Mouse (Mus musculus) heart, embryonic 15.5 days (tissue): ENCODE data around the gene Spocd1. TPM values are rescaled to one million over a fixed set of nuclear protein-coding genes. Genes with fewer than 3 reads are reported as not detected.

ENCODE experiments used
- ATAC-seq: fragments of 200-750 bp; cut with Nextera tagmentation; replicated peaks from 2 replicates; pipeline ENCODE4 v1.8.0; 2017; ENCODE audit warnings: low read depth, moderate TSS enrichment; ENCODE audit not compliant: insufficient number of reproducible peaks, insufficient read depth, low FRiP score
- H3K27ac ChIP-seq: fragments of 300-500 bp; sonication (generic); 2 replicates; pipeline ENCODE4 v1.5.1; 2015; ENCODE audit warnings: mild to moderate bottlenecking, inconsistent platforms
- H3K27me3 ChIP-seq: fragments of 300-500 bp; sonication (generic); 2 replicates; pipeline ENCODE4 v1.6.1; 2015; ENCODE audit warnings: inconsistent platforms
- H3K36me3 ChIP-seq: fragments of 300-500 bp; sonication (generic); 2 replicates; pipeline ENCODE4 v1.6.1; 2015; ENCODE audit warnings: mild to moderate bottlenecking, inconsistent platforms
- H3K4me1 ChIP-seq: fragments of 300-500 bp; sonication (generic); replicated peaks from 2 replicates; pipeline ENCODE4 v1.6.1; 2015; ENCODE audit warnings: inconsistent platforms
- H3K4me2 ChIP-seq: fragments of 300-500 bp; sonication (generic); 2 replicates; pipeline ENCODE4 v1.6.1; 2015; ENCODE audit warnings: inconsistent platforms, mild to moderate bottlenecking, moderate library complexity
- H3K4me3 ChIP-seq: fragments of 300-500 bp; sonication (generic); 2 replicates; pipeline ENCODE4 v1.5.1; 2015; ENCODE audit warnings: mild to moderate bottlenecking, inconsistent platforms
- H3K9ac ChIP-seq: fragments of 300-500 bp; sonication (generic); 2 replicates; pipeline ENCODE4 v1.6.1; 2015; ENCODE audit warnings: mild to moderate bottlenecking, inconsistent platforms
- H3K9me3 ChIP-seq: fragments of 300-500 bp; sonication (generic); replicated peaks from 2 replicates; pipeline ENCODE4 v1.6.1; 2016; ENCODE audit warnings: inconsistent platforms
- WGBS: fragments of 180-500 bp; shearing (Covaris S2); methylation state at CpG from one replicate; pipeline ENCODE4 v1.1.7; 2015; ENCODE audit warnings: mixed read lengths; 5-methylcytosine and 5-hydroxymethylcytosine counted together
- polyA plus RNA-seq: library from polyadenylated mRNA; unstranded; fragments of >200 nt; fragmentation: Nextera tagmentation; extraction: Ambion mirVana; gene quantifications from 2 replicates; pipeline ENCODE4 v1.2.1, GENCODE M21; 2015

Spocd1 gene
- polyA plus RNA-seq, 1 experiment from 2014 or later = 0.31 TPM

DNA sequence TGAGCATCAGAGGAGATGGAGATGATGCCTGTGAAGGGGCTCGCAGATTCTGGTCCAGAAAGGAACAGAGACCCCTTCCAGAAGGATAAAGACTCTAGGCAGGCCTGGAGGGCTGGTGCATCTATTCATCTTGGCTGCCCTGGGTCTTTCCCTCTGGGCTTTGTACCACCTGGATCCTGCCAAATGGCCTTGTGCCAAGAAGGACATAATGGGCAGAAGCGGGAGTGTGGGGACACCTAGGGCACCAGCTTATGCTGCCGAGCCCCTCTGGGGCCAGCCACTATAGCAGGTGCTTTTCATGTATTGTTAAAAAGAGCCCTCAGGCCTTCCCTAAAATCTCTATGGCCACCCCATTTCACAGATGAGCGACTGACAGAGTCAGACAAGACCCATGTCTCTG lies 49.2 kb downstream of the Spocd1 start:
- H3K9ac ChIP-seq = no peak overlapping the region
- peaks cover 5% of the 10 kb centered on the region for H3K4me1 ChIP-seq
- no peak overlapping the region for H3K27ac ChIP-seq
- H3K36me3 ChIP-seq = no peaks in the 10 kb centered on the region
- H3K4me3 ChIP-seq = no peak overlapping the region
- peaks cover 60% of the 10 kb centered on the region for H3K27me3 ChIP-seq
- ATAC-seq = no peak
- no peaks in the 10 kb centered on the region for H3K9me3 ChIP-seq
- WGBS = 71% methylated on average over 4 of the region's 4 CpGs
- H3K4me2 ChIP-seq = no peak overlapping the region

DNA sequence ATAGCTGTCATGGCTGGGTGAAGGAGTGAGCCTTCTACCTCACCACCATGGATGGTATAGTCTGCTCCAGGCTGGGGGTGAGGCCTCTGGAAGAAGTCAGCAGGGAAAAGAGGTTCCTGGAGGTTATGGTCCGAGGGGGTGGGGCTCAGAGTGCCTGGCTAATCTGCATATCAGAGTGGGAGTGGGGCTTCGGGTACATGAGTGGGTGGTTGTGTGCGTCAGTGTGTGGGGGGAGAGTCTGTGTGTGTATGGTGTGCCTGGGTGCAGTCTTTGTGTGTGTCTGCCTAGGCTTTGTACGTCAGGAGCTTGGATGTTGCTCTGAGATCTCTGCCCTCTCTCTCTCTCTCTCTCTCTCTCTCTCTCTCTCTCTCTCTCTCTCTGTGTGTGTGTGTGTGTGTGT lies 49.9 kb downstream of the Spocd1 start:
- H3K4me3 ChIP-seq = no peak overlapping the region
- ATAC-seq = no peak
- peaks cover 58% of the 10 kb centered on the region for H3K27me3 ChIP-seq
- peaks cover 12% of the 10 kb centered on the region for H3K4me1 ChIP-seq
- no peak overlapping the region for H3K27ac ChIP-seq
- no peaks in the 10 kb centered on the region for H3K36me3 ChIP-seq
- H3K4me2 ChIP-seq = no peak overlapping the region
- H3K9me3 ChIP-seq = no peaks in the 10 kb centered on the region
- no peak overlapping the region for H3K9ac ChIP-seq
- WGBS = 56% methylated on average over 4 of the region's 4 CpGs

- Histone ChIP-seq H3K4me2 (no peak overlapping the region), H3K4me1 (peaks cover 31% of the 10 kb centered on the region), H3K36me3 (no peaks in the 10 kb centered on the region), H3K27ac (no peak overlapping the region), H3K27me3 (peaks cover 69% of the 10 kb centered on the region), H3K4me3 (no peak overlapping the region), H3K9ac (no peak overlapping the region), H3K9me3 (no peaks in the 10 kb centered on the region)
- ATAC-seq = no peak
- WGBS = 74% methylated on average over 11 of the region's 11 CpGs
Observed at GRCm38 (mm10) chr4:129981657-129982056, 52.6 kb downstream of the Spocd1 start.

DNA sequence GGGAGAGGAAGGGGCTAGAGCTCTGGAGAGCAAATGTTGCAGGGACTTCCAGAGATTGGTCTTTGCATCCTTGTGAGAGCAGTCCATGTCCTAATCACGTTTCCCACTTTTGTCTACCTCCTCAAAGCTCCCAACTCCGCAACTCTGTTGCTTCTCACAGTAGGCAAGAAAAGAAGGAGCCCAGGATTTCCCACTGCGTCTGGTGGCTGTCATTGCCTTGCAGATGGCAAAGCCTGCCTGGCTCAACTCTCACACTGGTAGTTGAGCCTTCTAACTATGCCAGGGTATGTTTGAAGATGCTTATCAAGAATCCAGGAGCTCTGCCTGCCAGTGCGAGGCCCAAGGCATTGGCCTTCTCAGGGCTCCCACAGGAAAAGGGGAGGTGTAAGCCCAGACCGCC lies 54.0 kb downstream of the Spocd1 start:
- H3K4me3 ChIP-seq = no peak overlapping the region
- WGBS = 27% methylated on average over 5 of the region's 5 CpGs
- peaks cover 43% of the 10 kb centered on the region for H3K4me1 ChIP-seq
- H3K9me3 ChIP-seq = no peaks in the 10 kb centered on the region
- H3K4me2 ChIP-seq = no peak overlapping the region
- no peak overlapping the region for H3K27ac ChIP-seq
- H3K27me3 ChIP-seq = peaks cover 75% of the 10 kb centered on the region
- no peak overlapping the region for H3K9ac ChIP-seq
- H3K36me3 ChIP-seq = no peaks in the 10 kb centered on the region
- ATAC-seq = no peak

DNA sequence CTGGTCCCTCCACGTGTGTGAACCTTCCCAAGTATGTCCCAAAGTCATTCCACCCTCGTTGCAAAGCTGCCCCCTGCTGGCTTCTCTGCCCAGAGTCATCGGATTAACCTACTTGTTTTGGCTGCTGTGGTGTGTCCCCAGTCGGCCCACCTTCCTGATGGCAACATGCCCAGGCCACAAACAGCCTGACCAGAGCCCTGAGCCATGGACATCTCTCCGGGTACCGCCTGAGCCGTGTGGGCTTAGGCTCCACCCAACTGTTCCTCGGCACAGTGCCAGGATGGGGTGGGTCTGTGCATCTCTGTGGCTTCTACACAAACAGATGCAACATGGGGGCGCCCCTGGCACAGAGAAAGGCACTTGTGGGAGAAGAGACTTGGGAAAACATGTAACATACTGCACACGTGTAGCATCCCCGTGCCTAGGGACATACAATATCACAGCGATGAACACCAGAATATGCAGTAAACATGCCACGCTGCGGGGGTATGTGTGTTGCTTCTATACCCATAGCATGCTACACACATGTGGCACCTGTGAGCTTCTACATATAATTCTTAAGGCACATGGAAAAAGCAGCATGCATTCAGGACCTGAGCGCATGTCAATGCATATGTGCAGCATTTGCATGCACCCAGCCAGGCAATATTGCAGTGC lies 54.8 kb downstream of the Spocd1 start:
- Histone ChIP-seq H3K27me3 (peaks cover 79% of the 10 kb centered on the region), H3K36me3 (no peaks in the 10 kb centered on the region), H3K4me1 (peaks cover 43% of the 10 kb centered on the region), H3K27ac (no peak overlapping the region), H3K9ac (peak overlapping the region; percentile 64; the same call in 1 of the 2 replicates), H3K4me2 (peak overlapping the region; percentile 99), H3K4me3 (peak overlapping the region; percentile 65), H3K9me3 (no peaks in the 10 kb centered on the region)
- WGBS = 6% methylated on average over 15 of the region's 15 CpGs
- ATAC-seq = 0 out of 2 replicates have a peak, but pooled peaks have one; percentile 12

- Histone ChIP-seq H3K4me3 (peak within 1 kb of the TSS; percentile 65), H3K27me3 (peaks cover 86% of the 10 kb centered on the region), H3K36me3 (no peaks in the 10 kb centered on the region), H3K27ac (no peak within 1 kb of the TSS), H3K4me2 (peak within 1 kb of the TSS; percentile 99), H3K4me1 (peaks cover 43% of the 10 kb centered on the region), H3K9ac (peak within 1 kb of the TSS; percentile 64), H3K9me3 (no peaks in the 10 kb centered on the region)
- WGBS = under 1% methylated on average over 24 of the region's 77 CpGs
- ATAC-seq = no peak
Observed at GRCm38 (mm10) chr4:129984421-129985061, 55.5 kb downstream of the Spocd1 start, which contains the start of gene Adgrb2. Gene Adgrb2 (plus strand): TSS chr4:129984870.

GRCm38 (mm10) chr4:129985161-129985670 lies 56.2 kb downstream of the Spocd1 start:
- Histone ChIP-seq H3K4me3 (peak overlapping the region; percentile 65), H3K27ac (no peak overlapping the region), H3K4me2 (peak overlapping the region; percentile 99), H3K9ac (peak overlapping the region; percentile 64), H3K27me3 (peaks cover 89% of the 10 kb centered on the region), H3K4me1 (peaks cover 43% of the 10 kb centered on the region), H3K9me3 (no peaks in the 10 kb centered on the region), H3K36me3 (no peaks in the 10 kb centered on the region)
- WGBS = 1% methylated on average over 44 of the region's 48 CpGs
- no peak for ATAC-seq

GRCm38 (mm10) chr4:129985671-129986441 lies 56.8 kb downstream of the Spocd1 start:
- peaks cover 43% of the 10 kb centered on the region for H3K4me1 ChIP-seq
- peak overlapping the region; percentile 99 for H3K4me2 ChIP-seq
- H3K36me3 ChIP-seq = no peaks in the 10 kb centered on the region
- peak overlapping the region; percentile 64; the same call in 1 of the 2 replicates for H3K9ac ChIP-seq
- H3K27ac ChIP-seq = no peak overlapping the region
- H3K27me3 ChIP-seq = peaks cover 84% of the 10 kb centered on the region
- ATAC-seq = 0 out of 2 replicates have a peak, but pooled peaks have one; percentile 8
- H3K4me3 ChIP-seq = peak overlapping the region; percentile 65
- 1% methylated on average over 58 of the region's 58 CpGs for WGBS
- no peaks in the 10 kb centered on the region for H3K9me3 ChIP-seq

GRCm38 (mm10) chr4:129987825-129988504 lies 58.9 kb downstream of the Spocd1 start:
- Histone ChIP-seq H3K9ac (peak overlapping the region; percentile 42), H3K9me3 (no peaks in the 10 kb centered on the region), H3K4me2 (peak overlapping the region; percentile 92), H3K27ac (no peak overlapping the region), H3K4me1 (peaks cover 41% of the 10 kb centered on the region), H3K4me3 (peak overlapping the region; percentile 57), H3K27me3 (peaks cover 67% of the 10 kb centered on the region), H3K36me3 (no peaks in the 10 kb centered on the region)
- no peak for ATAC-seq
- WGBS = under 1% methylated on average over 49 of the region's 53 CpGs

DNA sequence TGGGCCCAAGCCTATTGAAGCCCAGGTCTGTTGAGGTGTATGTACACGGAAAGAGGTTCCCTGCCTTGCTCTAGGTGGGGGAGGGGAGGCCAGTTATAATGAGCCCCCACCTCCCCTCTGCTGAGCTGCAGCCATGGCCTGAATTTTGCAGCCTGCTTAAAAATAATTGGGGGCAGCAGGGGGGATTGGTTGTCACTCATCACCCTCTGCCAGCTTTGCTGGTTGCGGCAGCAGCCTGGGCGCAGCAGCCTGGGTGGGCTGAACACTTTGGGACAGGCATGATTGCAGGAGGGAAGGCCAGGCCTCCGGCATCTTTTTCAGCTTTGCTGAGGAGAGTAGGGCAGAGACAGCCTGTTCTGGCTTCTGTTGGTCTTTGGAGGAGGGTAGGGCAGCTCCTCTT lies 60.9 kb downstream of the Spocd1 start:
- Histone ChIP-seq H3K4me2 (no peak overlapping the region), H3K4me1 (peaks cover 28% of the 10 kb centered on the region), H3K36me3 (no peaks in the 10 kb centered on the region), H3K9me3 (no peaks in the 10 kb centered on the region), H3K27ac (no peak overlapping the region), H3K4me3 (no peak overlapping the region), H3K9ac (no peak overlapping the region), H3K27me3 (peaks cover 66% of the 10 kb centered on the region)
- ATAC-seq = no peak
- 69% methylated on average over 4 of the region's 4 CpGs for WGBS

DNA sequence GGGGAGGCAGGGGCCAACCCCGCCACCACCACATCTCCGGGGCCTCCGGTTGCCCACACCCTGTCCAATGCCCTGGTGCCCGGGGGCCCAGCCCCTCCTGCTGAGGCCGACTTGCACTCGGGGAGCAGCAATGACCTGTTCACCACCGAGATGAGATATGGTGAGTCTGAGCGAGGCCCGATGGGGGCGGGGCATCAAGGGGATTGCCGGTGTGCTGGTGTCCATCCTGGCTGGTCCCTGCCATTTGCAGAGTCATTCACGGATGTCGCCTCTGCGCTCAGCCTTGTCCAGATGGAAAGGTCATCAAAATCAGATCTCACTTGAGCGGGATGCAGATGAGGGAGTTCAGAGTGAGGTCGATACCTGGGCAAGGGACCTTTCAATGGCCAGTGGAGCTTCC lies 63.7 kb downstream of the Spocd1 start:
- Histone ChIP-seq H3K4me3 (no peak overlapping the region), H3K9ac (no peak overlapping the region), H3K9me3 (no peaks in the 10 kb centered on the region), H3K4me1 (peaks cover 6% of the 10 kb centered on the region), H3K36me3 (no peaks in the 10 kb centered on the region), H3K27ac (no peak overlapping the region), H3K4me2 (no peak overlapping the region), H3K27me3 (peaks cover 56% of the 10 kb centered on the region)
- ATAC-seq = no peak
- 76% methylated on average over 14 of the region's 16 CpGs for WGBS
